Mouse (Mus musculus) thymus, postnatal 14 days (tissue): ENCODE results near the gene Gsto2.

ENCODE experiments used
- DNase-seq: peaks from one replicate; pipeline ENCODE4 v3.0.0; 2021

Gsto2 gene

DNA sequence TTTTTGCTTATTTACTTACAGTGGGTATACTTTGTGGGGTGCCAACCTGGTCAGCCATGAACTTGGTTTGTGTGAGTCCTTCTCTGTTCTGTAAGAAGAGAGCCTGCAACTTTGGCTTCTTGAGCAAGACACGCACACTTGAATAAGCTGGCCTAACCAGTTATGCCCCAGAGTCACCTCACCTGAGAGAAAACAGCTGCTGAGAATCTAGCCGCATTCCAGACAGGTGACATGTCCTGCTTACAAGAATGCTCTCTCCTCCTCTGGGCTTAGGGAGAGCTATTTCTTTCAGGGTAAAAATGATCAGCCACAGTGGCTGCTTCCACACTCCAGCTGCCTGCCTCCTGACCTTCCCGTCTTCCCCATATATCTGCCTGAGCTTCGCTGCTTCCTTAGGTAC is 63.7 kb downstream of the Gsto2 start:
- DNase-seq, result no peak

DNA sequence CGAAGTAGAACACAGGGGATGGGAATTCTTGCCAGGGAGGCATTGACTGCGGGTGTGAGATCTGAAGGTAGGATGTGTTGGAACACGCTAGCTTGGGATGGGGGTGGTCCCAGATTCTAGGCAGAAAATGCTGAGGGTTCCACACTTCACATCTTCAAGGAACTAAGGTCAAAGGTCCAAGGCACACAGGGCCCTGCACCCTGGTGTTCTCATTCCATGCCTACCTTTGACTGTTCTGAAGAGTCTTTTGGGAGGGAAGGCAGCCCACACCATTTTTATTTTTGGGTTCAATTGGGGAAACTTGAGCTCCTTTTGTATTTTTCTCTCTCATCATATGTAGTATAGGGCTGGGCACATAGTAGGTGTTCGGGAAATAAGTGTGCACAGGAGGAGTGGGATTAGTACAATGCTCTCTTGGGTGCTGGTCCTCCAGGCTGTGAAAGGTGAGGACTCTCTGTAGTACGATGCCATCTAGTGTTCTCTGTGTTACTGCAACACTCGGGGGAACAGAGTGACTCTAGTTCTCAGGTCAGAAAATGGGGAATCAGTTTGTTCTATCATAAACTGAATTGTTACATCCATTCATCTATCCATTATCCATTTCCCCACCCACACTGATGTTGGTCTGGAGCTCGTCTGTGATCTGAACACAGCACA is 66.8 kb downstream of the Gsto2 start:
- peak; percentile 60 for DNase-seq

DNA sequence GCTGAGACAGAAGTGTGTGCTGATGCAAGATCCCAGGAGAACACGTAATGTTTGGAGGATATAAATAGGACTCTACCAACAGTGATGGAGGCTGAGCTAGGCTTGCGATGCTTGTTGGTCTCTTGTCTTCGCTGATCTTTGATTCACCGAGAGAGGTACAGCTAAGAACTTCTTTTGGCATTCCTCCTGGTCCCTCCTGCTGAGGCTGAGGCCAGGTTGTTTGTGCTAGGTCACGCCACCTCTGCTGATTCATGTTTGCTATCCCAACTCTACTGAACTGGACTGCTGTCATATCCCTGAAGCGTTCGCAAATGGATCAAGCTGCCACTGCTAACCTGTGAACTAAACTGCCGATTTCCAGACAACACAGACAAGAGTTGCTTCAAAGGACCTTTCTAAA is 68.8 kb downstream of the Gsto2 start:
- DNase-seq, result no peak

DNA sequence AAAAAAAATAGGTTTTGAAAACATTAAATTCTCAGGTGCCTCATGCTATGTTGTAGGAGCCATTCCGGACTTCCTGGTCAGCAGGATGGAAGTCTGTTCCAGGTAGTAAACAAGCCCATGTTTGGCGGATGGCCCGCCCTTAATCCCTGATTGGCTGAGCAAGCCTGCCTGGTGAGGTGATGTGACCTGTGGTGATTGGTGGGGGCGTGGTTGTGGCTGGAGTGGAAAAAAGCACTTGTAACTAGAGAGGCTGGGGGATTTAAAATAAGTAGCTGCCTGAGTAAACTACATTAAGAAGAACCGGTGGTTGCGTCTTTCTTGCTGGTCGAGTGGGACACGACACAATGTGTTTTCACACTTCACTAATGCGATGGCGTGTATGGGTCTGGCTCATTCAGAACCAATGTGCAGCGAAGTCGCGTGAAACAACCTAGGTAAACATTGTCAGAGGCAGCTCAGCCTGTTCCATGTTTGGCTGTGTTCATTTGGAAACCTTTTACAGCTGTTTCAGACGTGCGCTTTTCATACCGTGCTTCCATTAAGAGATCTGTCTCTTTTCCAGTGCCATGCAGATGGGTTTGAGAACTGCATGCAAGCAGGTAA is 69.4 kb downstream of the Gsto2 start:
- DNase-seq, result no peak

DNA sequence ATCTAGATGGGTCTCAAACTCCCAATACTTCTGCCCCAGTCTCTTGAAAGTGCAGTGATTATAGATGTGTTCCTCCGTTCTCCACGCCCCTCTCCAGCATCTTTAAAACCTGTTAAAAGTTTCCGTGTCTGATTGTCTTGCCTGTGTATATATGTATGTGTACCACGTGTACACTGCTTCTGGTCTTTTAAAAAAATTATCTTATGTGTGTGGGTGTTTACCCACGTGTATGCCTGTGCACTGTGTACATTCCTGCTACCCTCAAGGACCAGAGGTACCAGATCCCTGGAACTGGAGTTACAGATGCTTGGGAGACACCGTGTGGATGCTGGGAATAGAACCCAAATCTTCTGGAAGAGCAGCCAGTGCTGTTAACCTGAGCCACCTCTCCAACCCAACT is 70.2 kb downstream of the Gsto2 start:
- no peak for DNase-seq
